Comparison of ENCODE assay signal across 8 mouse cellular contexts in the genomic region with DNA sequence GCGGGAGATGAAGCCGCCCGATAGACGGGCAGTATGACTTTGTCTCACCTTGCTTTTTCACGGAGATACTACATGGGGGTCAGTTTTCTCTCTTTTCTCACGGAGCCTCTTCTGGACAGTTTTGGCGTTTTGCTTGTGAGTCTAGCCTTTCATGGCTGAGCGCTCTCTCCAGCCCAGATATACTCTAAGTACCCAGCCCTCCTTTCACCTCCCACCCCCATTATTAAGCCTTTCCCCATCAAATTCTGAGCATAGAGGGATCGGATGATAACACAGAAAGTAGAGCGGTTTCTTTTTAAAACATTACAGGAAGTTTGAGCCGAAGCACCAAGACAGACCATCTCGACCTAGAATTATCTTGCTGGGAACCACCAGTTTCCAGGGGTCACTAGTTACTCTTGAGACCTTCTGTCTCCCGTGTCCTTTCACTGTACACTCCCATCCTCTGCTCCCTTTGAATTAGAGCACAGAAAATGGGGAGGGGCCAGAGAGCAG. TPM values are rescaled to one million over a fixed set of nuclear protein-coding genes. Genes with fewer than 3 reads are reported as not detected.
A peak's percentile ranks its signal among the peaks of the same experiment; 100 is the strongest.
DNase-seq lines count a peak whose midpoint lies in the region; ATAC-seq and TF ChIP-seq lines count a peak whose summit lies in the region.

No protein-coding gene starts in this region.

- no peaks in the 10 kb centered on the region for H3K27me3 ChIP-seq in embryonic facial prominence, embryonic 11.5 days (ENCODE audit: control insufficient read depth, insufficient read depth, low read length)
- no peaks in the 10 kb centered on the region for H3K27me3 ChIP-seq in intestine, embryonic 14.5 days (replicated peaks; ENCODE audit: control insufficient read depth, insufficient read depth, low read length)
- no peaks in the 10 kb centered on the region for H3K27me3 ChIP-seq in myocyte (ENCODE audit: control insufficient read depth, insufficient read depth, insufficient read length)

- no peak for TF ChIP-seq CTCF in left cerebral cortex, adult 2 months (IDR thresholded peaks at IDR 0.05)

- H3K9ac ChIP-seq in embryonic facial prominence, embryonic 11.5 days (replicated peaks; ENCODE audit: low read length) = peak overlapping the region; percentile 90
- H3K9ac ChIP-seq in intestine, embryonic 14.5 days (ENCODE audit: low read length) = peak overlapping the region; percentile 96

- peaks cover 19% of the 10 kb centered on the region for H3K79me2 ChIP-seq in myocyte (ENCODE audit: control insufficient read depth, insufficient read depth)

- 2% methylated on average over 13 of the region's 13 CpGs for WGBS in embryonic facial prominence, embryonic 11.5 days
- WGBS in intestine, embryonic 14.5 days = 2% methylated on average over 13 of the region's 13 CpGs

- peak overlapping the region; percentile 32; the same call in 1 of the 2 replicates for H3K27ac ChIP-seq in left cerebral cortex, adult 2 months
- H3K27ac ChIP-seq in embryonic facial prominence, embryonic 11.5 days (replicated peaks; ENCODE audit: low read depth, low read length) = no peak overlapping the region
- H3K27ac ChIP-seq in intestine, embryonic 14.5 days (ENCODE audit: low read depth) = peak overlapping the region; percentile 99

- H3K4me1 ChIP-seq in embryonic facial prominence, embryonic 11.5 days (ENCODE audit: control insufficient read depth, insufficient read depth, low read length) = no peaks in the 10 kb centered on the region
- H3K4me1 ChIP-seq in intestine, embryonic 14.5 days (replicated peaks; ENCODE audit: control insufficient read depth, insufficient read depth, low read length) = peaks cover 17% of the 10 kb centered on the region

- ATAC-seq in embryonic facial prominence, embryonic 11.5 days (replicated peaks; ENCODE audit: insufficient number of reproducible peaks, low FRiP score, low TSS enrichment, low read depth) = 0 out of 2 replicates have a peak, but pooled peaks have one; percentile 7
- ATAC-seq in intestine, embryonic 14.5 days (replicated peaks; ENCODE audit: low FRiP score, low TSS enrichment, low read depth) = peak; percentile 2; the same call in 1 of the 2 replicates

- intact Hi-C loops in left cerebral cortex, adult 2 months (cut with DNase I) = loop anchor here (1.0 to 5.0 kb wide), 3 partner anchors 42 to 174 kb away; no protein-coding TSS in a partner anchor

- TF ChIP-seq POLR2A in myocyte (IDR thresholded peaks at IDR 0.05; ENCODE audit: insufficient read length, low read depth) = no peak

- DNase-seq in left cerebral cortex, adult 2 months (ENCODE audit: extremely low spot score in 1 of 2, low spot score in 2 of 2) = no peak
- no peak for DNase-seq in left cerebral cortex, adult 8-10 months (ENCODE audit: low spot score in 2 of 2)
- peak; percentile 34 for DNase-seq in embryonic facial prominence, embryonic 11.5 days (ENCODE audit: low spot score)
- no peak for DNase-seq in intestine, embryonic 14.5 days (ENCODE audit: low spot score)
- no peak for DNase-seq in left cerebral cortex, adult 9 months (ENCODE audit: low spot score in 2 of 2)
- DNase-seq in layer of hippocampus, adult 18-20 months (ENCODE audit: low spot score in 2 of 2) = no peak
- no peak for DNase-seq in thymus, postnatal 14 days

- peak overlapping the region; percentile 79 for H3K4me2 ChIP-seq in embryonic facial prominence, embryonic 11.5 days (ENCODE audit: low read depth, low read length)
- H3K4me2 ChIP-seq in intestine, embryonic 14.5 days (ENCODE audit: low read length) = peak overlapping the region; percentile 54
- peak overlapping the region; percentile 88 for H3K4me2 ChIP-seq in myocyte (ENCODE audit: low read depth)

- H3ac ChIP-seq in myocyte (ENCODE audit: control insufficient read depth, insufficient read length) = peak overlapping the region; percentile 53

- H3K4me3 ChIP-seq in left cerebral cortex, adult 2 months = peak overlapping the region; percentile 71
- H3K4me3 ChIP-seq in embryonic facial prominence, embryonic 11.5 days (ENCODE audit: low read depth, low read length) = peak overlapping the region; percentile 49
- H3K4me3 ChIP-seq in intestine, embryonic 14.5 days (ENCODE audit: low read depth, low read length) = peak overlapping the region; percentile 86
- peak overlapping the region; percentile 89 for H3K4me3 ChIP-seq in myocyte

- H3K9me3 ChIP-seq in embryonic facial prominence, embryonic 11.5 days (replicated peaks; ENCODE audit: control insufficient read depth, low read length) = no peaks in the 10 kb centered on the region
- H3K9me3 ChIP-seq in intestine, embryonic 14.5 days (ENCODE audit: control insufficient read depth, low read length) = no peaks in the 10 kb centered on the region

- no peaks in the 10 kb centered on the region for H3K36me3 ChIP-seq in embryonic facial prominence, embryonic 11.5 days (replicated peaks; ENCODE audit: control insufficient read depth, insufficient read depth, low read depth, low read length)
- H3K36me3 ChIP-seq in intestine, embryonic 14.5 days (ENCODE audit: control insufficient read depth, insufficient read depth, low read length) = no peaks in the 10 kb centered on the region
- H3K36me3 ChIP-seq in myocyte (ENCODE audit: control insufficient read depth, insufficient read depth) = no peaks in the 10 kb centered on the region

TF ChIP-seq in myocyte, 11 proteins besides CTCF, POLR2A, EP300 and RAD21:
- TF ChIP-seq CEBPB (IDR thresholded peaks at IDR 0.05; ENCODE audit: insufficient read depth, poor library complexity, severe bottlenecking) = no peak
- no peak for TF ChIP-seq POLR2AphosphoS2 (IDR thresholded peaks at IDR 0.05; ENCODE audit: insufficient read length, low read depth)
- TF ChIP-seq TCF12 (IDR thresholded peaks at IDR 0.05; ENCODE audit: insufficient read depth, poor library complexity, severe bottlenecking) = no peak
- no peak for TF ChIP-seq MAX (IDR thresholded peaks at IDR 0.05; ENCODE audit: low read depth)
- TF ChIP-seq REST (IDR thresholded peaks at IDR 0.05; ENCODE audit: insufficient read depth, insufficient read length) = no peak

RNA-seq across cellular contexts. Expression of a gene that starts 2.0 kb away (rescaled TPM):
- total RNA-seq in left cerebral cortex, adult 2 months (2021) = 10 to 100 TPM; 15.6 to 21.1 TPM
- total RNA-seq in left cerebral cortex, adult 8-10 months (2022) = 10 to 100 TPM; 14.3 to 20.3 (median 16.5) TPM
- polyA plus RNA-seq in embryonic facial prominence, embryonic 11.5 days (2014; fragmentation: Nextera tagmentation; extraction: Ambion mirVana) = 4.6 and 4.8 TPM in 2 replicates
- 31.6 and 33.8 TPM in 2 replicates for polyA plus RNA-seq in intestine, embryonic 14.5 days (2014; fragmentation: Nextera tagmentation; extraction: Ambion mirVana)
- polyA plus RNA-seq in myocyte (2012; fragmentation: generic; extraction: Trizol) = 4.5 TPM
- total RNA-seq in layer of hippocampus, adult 18-20 months (2021) = 10 to 100 TPM; 17.6 to 17.7 TPM
